Mouse (Mus musculus): ENCODE results near the gene Pex3.
A peak's percentile ranks its signal among the peaks of the same experiment; 100 is the strongest.
"Not testable (repeated sequence)": the region's sequence is repeated elsewhere in the genome, so short reads cannot be mapped to it uniquely, and the experiment has no call there.

Pex3 gene

DNA sequence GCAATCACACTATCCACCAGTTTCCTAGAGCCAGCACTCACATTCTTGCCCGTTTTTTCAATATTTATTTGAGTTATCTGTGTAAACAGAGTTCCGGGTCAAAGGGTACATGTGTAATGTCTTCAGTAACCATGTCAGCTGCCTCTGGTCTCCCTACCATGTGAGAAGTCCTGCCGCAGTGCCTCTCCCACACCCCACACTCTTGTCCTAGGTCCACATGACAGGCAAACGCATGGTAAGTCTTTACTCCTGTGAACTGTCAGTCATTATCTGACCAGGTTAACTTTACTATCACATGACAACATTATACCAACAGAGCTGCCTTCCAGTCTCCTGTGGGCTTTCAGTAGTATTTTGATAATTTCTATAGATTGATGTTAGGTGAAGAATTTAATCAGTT is 24.8 kb downstream of the Pex3 start:
- DNase-seq = no peak

DNA sequence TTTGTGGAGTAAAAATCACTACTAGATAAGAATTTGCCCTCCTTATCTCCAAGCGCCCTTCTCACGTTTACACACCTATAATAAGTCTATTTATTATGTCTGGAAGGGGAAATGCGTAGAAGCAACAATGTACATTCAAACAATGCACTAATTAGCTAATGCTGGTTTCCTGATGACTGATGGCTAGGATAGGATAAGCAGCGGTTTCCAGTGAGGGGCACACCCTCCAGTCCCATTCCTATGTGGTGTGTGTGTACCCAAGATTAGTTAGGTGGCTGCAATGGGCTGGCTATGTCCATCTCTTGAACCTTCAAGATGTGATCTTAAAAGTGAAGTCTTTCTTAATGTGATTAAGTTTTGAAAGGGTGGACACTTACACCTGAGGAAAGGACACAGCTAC is 31.1 kb downstream of the Pex3 start:
- DNase-seq = peak; percentile 15 to 48

DNA sequence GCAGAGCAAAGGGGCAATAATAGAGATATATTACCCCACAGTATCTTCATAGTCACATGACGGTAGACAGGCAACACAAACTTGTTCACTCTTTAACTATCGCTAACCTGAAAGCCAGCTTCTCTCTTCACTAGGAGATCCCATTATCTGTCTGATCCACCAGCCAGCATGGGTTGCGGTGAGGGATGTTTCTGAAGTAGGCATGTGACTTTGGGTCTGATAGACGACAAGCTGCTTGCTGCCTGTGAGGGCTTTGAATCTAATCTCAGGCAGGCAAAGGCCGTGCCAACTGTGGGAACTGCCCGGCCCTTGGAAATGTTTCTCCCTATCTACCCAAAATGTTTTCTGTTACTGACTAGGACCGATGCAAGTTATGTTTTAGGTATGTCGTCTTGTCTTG is 50.6 kb downstream of the Pex3 start:
- DNase-seq = no peak

DNA sequence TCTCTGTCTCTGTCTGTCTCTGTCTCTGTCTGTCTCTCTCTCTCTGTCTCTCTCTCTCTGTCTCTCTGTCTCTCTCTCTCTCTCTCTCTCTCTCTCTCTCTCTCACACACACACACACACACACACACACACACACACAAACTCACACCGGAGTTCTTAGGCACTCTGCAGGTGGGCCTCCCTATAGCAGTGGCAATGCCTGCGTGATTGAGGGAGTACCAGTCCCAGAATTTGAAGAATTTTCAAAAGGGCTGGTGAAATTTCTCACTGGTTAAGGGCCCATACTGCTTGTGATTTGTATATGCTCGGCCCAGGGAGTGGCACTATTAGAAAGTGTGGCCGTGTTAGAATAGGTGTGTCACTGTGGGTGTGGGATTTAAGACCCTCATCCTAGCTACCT is 51.4 kb downstream of the Pex3 start:
- not testable (repeated sequence) for DNase-seq

DNA sequence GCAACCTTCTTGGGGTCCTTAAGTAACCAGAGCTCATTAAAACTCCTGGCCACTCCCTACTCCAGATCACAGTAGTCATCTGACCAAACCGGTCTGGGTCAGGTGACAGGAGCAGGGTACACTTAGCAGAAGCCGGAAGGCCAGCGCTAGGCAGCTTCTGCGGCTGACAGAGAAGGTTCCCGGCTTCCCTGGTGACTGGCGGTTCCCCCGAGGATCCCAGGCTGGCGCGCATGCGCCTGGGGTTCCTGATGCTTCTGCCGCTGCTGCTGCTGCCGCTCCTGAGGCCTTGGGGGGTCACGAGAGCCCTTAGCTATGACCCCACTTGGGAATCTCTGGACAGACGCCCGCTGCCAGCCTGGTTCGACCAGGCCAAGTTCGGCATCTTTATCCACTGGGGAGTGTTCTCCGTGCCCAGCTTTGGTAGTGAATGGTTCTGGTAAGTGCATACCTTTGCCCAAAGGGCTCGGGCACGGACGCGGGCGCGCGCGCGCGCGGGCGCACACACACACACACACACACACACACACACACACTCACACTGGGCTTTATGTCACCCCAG is 51.9 kb downstream of the Pex3 start:
- DNase-seq = peak; percentile 92 to 95

DNA sequence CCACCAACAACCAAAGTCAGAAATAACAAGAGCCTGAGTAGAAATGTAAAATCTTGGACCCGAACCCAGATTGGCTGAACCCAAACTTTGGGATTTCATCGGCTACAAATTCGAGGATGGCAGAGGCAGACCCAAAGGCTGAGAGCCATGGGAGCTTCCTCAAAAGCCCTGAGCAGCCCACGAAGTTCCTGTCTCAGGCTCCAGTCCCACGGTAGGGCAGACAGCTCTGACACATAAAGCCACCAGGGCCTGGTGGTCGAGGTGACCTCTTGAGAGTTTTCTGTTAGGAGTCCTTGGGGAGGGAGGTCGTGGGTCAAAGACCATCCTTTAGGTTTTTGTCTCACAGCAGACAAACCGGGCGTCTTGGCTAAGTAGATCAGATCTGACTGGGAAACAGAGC is 52.5 kb downstream of the Pex3 start:
- DNase-seq = peak in 1 of 2 experiments; percentile 28

DNA sequence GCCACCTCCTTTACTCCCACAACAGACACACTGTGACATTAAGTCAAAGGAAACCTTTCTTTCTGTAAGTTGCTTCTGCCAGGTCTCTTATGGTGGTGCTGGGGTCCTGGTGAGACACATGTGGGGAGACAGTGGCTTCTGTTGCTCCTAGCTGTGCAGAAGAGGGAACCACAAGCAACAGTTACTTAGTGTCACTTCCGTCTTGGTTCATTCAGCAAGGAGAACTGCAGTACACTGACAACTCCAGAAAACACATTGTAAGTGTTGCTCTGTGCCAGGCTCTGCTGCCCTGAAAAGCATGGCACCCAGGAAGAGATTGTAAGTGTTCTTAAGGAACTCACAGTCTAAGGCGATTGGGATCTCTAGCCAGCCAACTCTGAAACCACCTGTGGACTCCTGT is 53.6 kb downstream of the Pex3 start, which contains the start of gene Fuca2:
Gene Fuca2, plus strand, starts transcription at position 210 of the 400 bp plus-strand sequence.
- DNase-seq = peak in 1 of 2 experiments; percentile 8

DNA sequence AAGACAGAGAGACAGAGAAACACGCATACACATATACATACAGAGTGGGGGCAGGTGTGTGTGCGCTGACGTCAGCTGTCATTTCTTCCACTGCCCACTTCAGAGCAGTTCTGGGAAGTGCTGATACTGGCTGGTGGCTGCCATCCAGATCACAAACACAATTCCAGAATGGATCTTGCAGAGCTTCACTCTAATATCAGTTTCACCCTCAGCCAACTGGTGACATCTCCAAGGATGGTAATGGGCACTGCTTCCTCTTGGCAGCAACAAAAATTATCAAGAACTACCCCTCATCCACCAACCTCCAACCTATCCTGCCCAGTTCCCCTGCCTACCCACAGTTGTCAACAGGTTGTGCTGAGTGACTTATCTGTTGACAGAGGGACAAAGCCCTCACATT is 56.6 kb downstream of the Pex3 start:
- no peak for DNase-seq

DNA sequence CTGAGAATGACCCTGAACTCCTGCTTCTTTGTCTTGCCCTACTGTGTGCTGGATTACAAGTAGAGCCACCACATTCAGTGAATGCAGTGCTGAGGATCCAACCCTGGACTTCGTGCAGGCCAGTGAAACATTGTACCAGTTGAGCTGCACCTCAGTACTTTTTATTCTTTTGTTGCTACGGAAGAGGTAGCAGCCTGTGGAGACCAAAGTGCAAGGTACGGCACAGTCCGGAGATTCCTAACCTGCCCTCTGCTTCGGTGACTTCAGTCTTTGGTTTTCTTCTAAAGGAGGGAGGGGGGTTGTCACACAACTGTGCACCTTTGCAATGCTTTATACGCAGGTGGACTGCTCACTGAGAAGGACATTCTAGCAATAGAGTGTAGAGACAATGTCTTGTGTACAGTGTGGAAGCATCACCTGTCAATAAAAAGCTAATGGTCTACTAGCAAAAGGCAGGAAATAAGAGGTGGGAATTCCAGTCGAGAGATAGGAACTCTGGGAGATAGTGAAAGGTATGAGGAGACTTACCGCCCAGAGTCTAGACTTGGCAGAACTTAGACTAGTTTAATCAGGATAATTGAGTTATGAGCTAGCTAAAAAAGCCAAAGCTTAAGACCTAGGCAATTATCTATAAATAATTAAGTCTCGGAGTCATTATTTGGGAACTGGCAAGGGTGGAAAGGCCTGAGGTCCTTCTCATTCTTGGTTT is 58.8 kb downstream of the Pex3 start:
- no peak for DNase-seq

DNA sequence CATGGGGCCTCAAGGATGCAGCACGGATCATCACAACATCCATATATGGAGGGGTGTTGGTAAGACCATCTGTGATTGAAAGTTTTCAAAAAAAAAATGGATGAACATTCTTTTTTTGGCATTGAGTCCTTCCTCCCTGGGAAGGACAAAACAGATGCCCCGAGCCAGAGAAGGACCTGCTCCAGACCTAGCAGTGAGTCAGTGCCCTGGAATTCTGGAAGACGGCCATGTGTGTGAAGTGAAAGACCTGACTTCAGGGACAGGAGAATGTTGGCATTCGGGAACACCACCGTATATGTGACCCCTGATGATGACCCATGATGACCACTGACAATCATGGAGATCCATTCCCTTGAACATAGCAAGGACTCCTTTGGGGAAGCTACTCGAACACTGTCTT is 63.3 kb downstream of the Pex3 start:
- DNase-seq = no peak

DNA sequence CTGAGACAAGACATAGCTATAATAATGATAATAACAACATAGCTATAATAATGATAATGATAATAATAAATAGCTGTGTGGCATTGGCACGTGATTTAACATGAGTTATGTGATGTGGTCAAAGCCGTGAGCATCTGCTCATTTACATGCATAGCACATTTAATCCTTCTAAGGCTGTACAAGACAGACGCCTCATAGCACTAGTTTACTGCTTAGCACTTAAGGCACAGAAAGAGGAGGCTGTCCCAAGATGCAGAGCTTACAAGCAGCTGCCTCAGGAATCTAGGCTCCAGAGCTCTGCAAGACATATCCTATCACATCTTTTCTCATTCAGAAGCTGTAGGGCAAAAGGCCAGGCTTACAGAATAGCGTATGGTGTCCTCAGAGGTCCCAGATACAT is 67.0 kb downstream of the Pex3 start:
- no peak for DNase-seq

DNA sequence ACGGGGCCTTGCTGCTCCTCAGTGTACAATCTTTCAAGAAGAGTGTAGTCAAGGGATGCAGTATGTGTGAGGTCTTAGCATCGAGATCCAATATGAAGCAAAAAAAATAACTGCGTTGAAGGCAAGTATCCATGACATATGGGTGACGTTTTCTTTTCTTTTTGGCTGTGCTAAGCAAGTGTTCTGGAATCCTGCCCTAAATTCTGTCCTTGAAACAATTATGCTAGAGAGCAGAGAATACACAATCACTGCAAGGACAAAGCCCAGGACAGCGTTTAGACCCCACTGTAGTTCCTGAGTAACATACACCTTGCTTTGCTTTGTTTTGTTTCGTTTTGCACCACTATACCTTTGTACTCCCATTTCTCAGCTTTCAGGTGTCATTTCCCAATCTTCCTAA is 73.6 kb downstream of the Pex3 start:
- no peak for DNase-seq

DNA sequence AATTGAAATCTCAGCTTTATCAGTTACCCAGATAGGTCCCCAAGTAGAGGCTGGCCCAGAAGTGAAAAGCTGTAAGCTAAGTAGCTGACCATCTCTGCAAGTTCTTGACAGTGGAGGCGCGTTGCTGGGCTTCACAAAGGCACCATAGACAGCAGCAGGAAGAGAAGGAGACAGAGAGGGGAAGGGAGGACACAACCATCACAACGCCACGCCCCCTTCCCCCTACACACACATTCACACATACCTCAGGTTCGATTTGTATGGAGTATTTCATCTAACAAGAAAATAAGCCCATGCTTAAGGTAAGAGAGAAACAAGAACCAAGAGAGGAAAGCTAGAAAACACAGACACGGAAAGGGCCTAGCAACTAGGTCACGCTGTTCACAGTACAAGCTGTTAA is 77.8 kb downstream of the Pex3 start:
- DNase-seq = no peak

DNA sequence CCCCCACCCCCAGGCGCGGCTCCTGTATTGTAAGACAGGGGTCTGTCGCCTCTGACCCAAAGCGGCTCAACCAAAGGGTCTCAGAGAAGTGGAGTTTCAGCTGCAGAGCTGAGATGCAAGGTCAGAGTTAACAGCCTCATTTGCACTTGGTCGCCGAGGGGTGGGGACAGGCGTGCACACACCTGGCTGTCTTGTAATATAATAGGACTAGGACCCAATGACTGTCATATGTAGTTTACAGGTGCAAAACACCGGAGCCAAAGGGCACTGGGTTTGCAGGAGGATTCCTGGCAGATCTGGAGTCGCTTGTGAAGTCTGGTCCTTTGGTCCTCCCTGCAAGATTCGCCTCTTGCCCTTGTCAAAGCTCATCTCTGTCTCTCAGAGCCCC is 78.4 kb downstream of the Pex3 start:
- no peak for DNase-seq

Measured in lung, postnatal 4 days (tissue).